Mouse (Mus musculus) E14TG2a.4 (cell line): ENCODE results near the gene Csf2ra.
"Not testable (repeated sequence)": the region's sequence is repeated elsewhere in the genome, so short reads cannot be mapped to it uniquely, and the experiment has no call there.

Experiments
- CTCF ChIP-seq: conservative IDR thresholded peaks from 2 replicates; pipeline ENCODE4 v1.5.1; 2014; ENCODE audit warnings: low read length
- POU5F1 ChIP-seq: IDR thresholded peaks from 2 replicates; pipeline ENCODE4 v1.6.1; 2014; ENCODE audit warnings: low read length, borderline replicate concordance

- TF ChIP-seq CTCF, POU5F1: not testable (repeated sequence)
Measured at GRCm38 (mm10) chr19:61183590-61183989, 44.6 kb downstream of the Csf2ra start, which contains the start of gene Gm6020.
